Mouse (Mus musculus): ENCODE measurements at regions not wholly inside any gene's neighbourhood (a gene's known extent, or its start where the extent isn't known, plus 50 kb on each side); places are given as distances from the start of the nearest gene placed in this dataset.

GRCm38 (mm10) chr9:47119253-47119652 lies 120.7 kb downstream of the Gm4791 start:
- 79% methylated on average over 8 of the region's 8 CpGs for WGBS
- Histone ChIP-seq H3K9me3 (ENCODE audit: control insufficient read depth, low read length) (no peaks in the 10 kb centered on the region), H3K4me1 (replicated peaks; ENCODE audit: control insufficient read depth, insufficient read depth, low read length) (no peaks in the 10 kb centered on the region), H3K27me3 (ENCODE audit: control insufficient read depth, insufficient read depth, low read length) (no peaks in the 10 kb centered on the region), H3K36me3 (ENCODE audit: control insufficient read depth, insufficient read depth, low read length) (no peaks in the 10 kb centered on the region), H3K27ac (ENCODE audit: low read depth, low read length) (no peak overlapping the region), H3K4me3 (ENCODE audit: low read depth, low read length) (no peak overlapping the region), H3K9ac (ENCODE audit: low read depth, low read length) (no peak overlapping the region), H3K4me2 (replicated peaks; ENCODE audit: low read depth, low read length) (no peak overlapping the region)
- DNase-seq (ENCODE audit: low spot score) (no peak), ATAC-seq (ENCODE audit: low FRiP score) (no peak)

- H3K9me3 ChIP-seq (ENCODE audit: control insufficient read depth, low read length) = no peaks in the 10 kb centered on the region
- no peak for DNase-seq (ENCODE audit: low spot score)
- 90% methylated on average over 2 of the region's 2 CpGs for WGBS
- H3K4me2 ChIP-seq (replicated peaks; ENCODE audit: low read depth, low read length) = no peak overlapping the region
- H3K4me3 ChIP-seq (ENCODE audit: low read depth, low read length) = no peak overlapping the region
- H3K36me3 ChIP-seq (ENCODE audit: control insufficient read depth, insufficient read depth, low read length) = no peaks in the 10 kb centered on the region
- no peak for ATAC-seq (ENCODE audit: low FRiP score)
- no peaks in the 10 kb centered on the region for H3K27me3 ChIP-seq (ENCODE audit: control insufficient read depth, insufficient read depth, low read length)
- H3K9ac ChIP-seq (ENCODE audit: low read depth, low read length) = no peak overlapping the region
- H3K27ac ChIP-seq (ENCODE audit: low read depth, low read length) = no peak overlapping the region
- H3K4me1 ChIP-seq (replicated peaks; ENCODE audit: control insufficient read depth, insufficient read depth, low read length) = no peaks in the 10 kb centered on the region
These were observed 124.6 kb downstream of the Gm4791 start for GRCm38 (mm10) chr9:47123113-47123512.

GRCm38 (mm10) chr9:47125517-47125916 lies 127.0 kb downstream of the Gm4791 start:
- H3K27ac ChIP-seq (ENCODE audit: low read depth, low read length) = no peak overlapping the region
- H3K9ac ChIP-seq (ENCODE audit: low read depth, low read length) = no peak overlapping the region
- ATAC-seq (ENCODE audit: low FRiP score) = no peak
- H3K4me2 ChIP-seq (replicated peaks; ENCODE audit: low read depth, low read length) = no peak overlapping the region
- H3K4me1 ChIP-seq (replicated peaks; ENCODE audit: control insufficient read depth, insufficient read depth, low read length) = no peaks in the 10 kb centered on the region
- H3K27me3 ChIP-seq (ENCODE audit: control insufficient read depth, insufficient read depth, low read length) = no peaks in the 10 kb centered on the region
- no peak overlapping the region for H3K4me3 ChIP-seq (ENCODE audit: low read depth, low read length)
- H3K9me3 ChIP-seq (ENCODE audit: control insufficient read depth, low read length) = no peaks in the 10 kb centered on the region
- H3K36me3 ChIP-seq (ENCODE audit: control insufficient read depth, insufficient read depth, low read length) = no peaks in the 10 kb centered on the region
- DNase-seq (ENCODE audit: low spot score) = no peak
- WGBS = 88% methylated on average over 3 of the region's 3 CpGs

- H3K9ac ChIP-seq (ENCODE audit: low read depth, low read length) = no peak overlapping the region
- 77% methylated on average over 2 of the region's 2 CpGs for WGBS
- H3K27me3 ChIP-seq (ENCODE audit: control insufficient read depth, insufficient read depth, low read length) = no peaks in the 10 kb centered on the region
- no peak for ATAC-seq (ENCODE audit: low FRiP score)
- no peaks in the 10 kb centered on the region for H3K36me3 ChIP-seq (ENCODE audit: control insufficient read depth, insufficient read depth, low read length)
- H3K4me2 ChIP-seq (replicated peaks; ENCODE audit: low read depth, low read length) = no peak overlapping the region
- H3K27ac ChIP-seq (ENCODE audit: low read depth, low read length) = no peak overlapping the region
- H3K4me1 ChIP-seq (replicated peaks; ENCODE audit: control insufficient read depth, insufficient read depth, low read length) = no peaks in the 10 kb centered on the region
- no peaks in the 10 kb centered on the region for H3K9me3 ChIP-seq (ENCODE audit: control insufficient read depth, low read length)
- peak; percentile 26 for DNase-seq (ENCODE audit: low spot score)
- H3K4me3 ChIP-seq (ENCODE audit: low read depth, low read length) = no peak overlapping the region
These were observed 127.7 kb downstream of the Gm4791 start for GRCm38 (mm10) chr9:47126236-47126635.

GRCm38 (mm10) chr9:47127756-47128424 lies 129.3 kb downstream of the Gm4791 start:
- no peaks in the 10 kb centered on the region for H3K27me3 ChIP-seq (ENCODE audit: control insufficient read depth, insufficient read depth, low read length)
- no peak overlapping the region for H3K4me2 ChIP-seq (replicated peaks; ENCODE audit: low read depth, low read length)
- H3K27ac ChIP-seq (ENCODE audit: low read depth, low read length) = no peak overlapping the region
- no peak overlapping the region for H3K4me3 ChIP-seq (ENCODE audit: low read depth, low read length)
- ATAC-seq (ENCODE audit: low FRiP score) = no peak
- no peaks in the 10 kb centered on the region for H3K36me3 ChIP-seq (ENCODE audit: control insufficient read depth, insufficient read depth, low read length)
- no peaks in the 10 kb centered on the region for H3K4me1 ChIP-seq (replicated peaks; ENCODE audit: control insufficient read depth, insufficient read depth, low read length)
- WGBS = 94% methylated on average over 11 of the region's 11 CpGs
- no peaks in the 10 kb centered on the region for H3K9me3 ChIP-seq (ENCODE audit: control insufficient read depth, low read length)
- no peak overlapping the region for H3K9ac ChIP-seq (ENCODE audit: low read depth, low read length)
- no peak for DNase-seq (ENCODE audit: low spot score)

- Histone ChIP-seq H3K36me3 (ENCODE audit: control insufficient read depth, insufficient read depth, low read length) (no peaks in the 10 kb centered on the region), H3K27ac (ENCODE audit: low read depth, low read length) (no peak overlapping the region), H3K4me3 (ENCODE audit: low read depth, low read length) (no peak overlapping the region), H3K9ac (ENCODE audit: low read depth, low read length) (no peak overlapping the region), H3K9me3 (ENCODE audit: control insufficient read depth, low read length) (no peaks in the 10 kb centered on the region), H3K27me3 (ENCODE audit: control insufficient read depth, insufficient read depth, low read length) (no peaks in the 10 kb centered on the region), H3K4me2 (replicated peaks; ENCODE audit: low read depth, low read length) (no peak overlapping the region), H3K4me1 (replicated peaks; ENCODE audit: control insufficient read depth, insufficient read depth, low read length) (no peaks in the 10 kb centered on the region)
- ATAC-seq (ENCODE audit: low FRiP score) (no peak), DNase-seq (ENCODE audit: low spot score) (no peak)
These were observed 130.6 kb downstream of the Gm4791 start for GRCm38 (mm10) chr9:47129101-47129500.

GRCm38 (mm10) chr9:47133454-47133853 lies 134.9 kb downstream of the Gm4791 start:
- WGBS = 76% methylated on average over 5 of the region's 5 CpGs
- Histone ChIP-seq H3K27me3 (ENCODE audit: control insufficient read depth, insufficient read depth, low read length) (no peaks in the 10 kb centered on the region), H3K4me2 (replicated peaks; ENCODE audit: low read depth, low read length) (no peak overlapping the region), H3K4me3 (ENCODE audit: low read depth, low read length) (no peak overlapping the region), H3K9ac (ENCODE audit: low read depth, low read length) (no peak overlapping the region), H3K4me1 (replicated peaks; ENCODE audit: control insufficient read depth, insufficient read depth, low read length) (no peaks in the 10 kb centered on the region), H3K9me3 (ENCODE audit: control insufficient read depth, low read length) (no peaks in the 10 kb centered on the region), H3K36me3 (ENCODE audit: control insufficient read depth, insufficient read depth, low read length) (no peaks in the 10 kb centered on the region), H3K27ac (ENCODE audit: low read depth, low read length) (no peak overlapping the region)
- DNase-seq (ENCODE audit: low spot score) (no peak), ATAC-seq (ENCODE audit: low FRiP score) (no peak)

GRCm38 (mm10) chr9:47133873-47134272 lies 135.3 kb downstream of the Gm4791 start:
- Histone ChIP-seq H3K4me2 (replicated peaks; ENCODE audit: low read depth, low read length) (no peak overlapping the region), H3K36me3 (ENCODE audit: control insufficient read depth, insufficient read depth, low read length) (no peaks in the 10 kb centered on the region), H3K9ac (ENCODE audit: low read depth, low read length) (no peak overlapping the region), H3K4me3 (ENCODE audit: low read depth, low read length) (no peak overlapping the region), H3K9me3 (ENCODE audit: control insufficient read depth, low read length) (no peaks in the 10 kb centered on the region), H3K27ac (ENCODE audit: low read depth, low read length) (no peak overlapping the region), H3K27me3 (ENCODE audit: control insufficient read depth, insufficient read depth, low read length) (no peaks in the 10 kb centered on the region), H3K4me1 (replicated peaks; ENCODE audit: control insufficient read depth, insufficient read depth, low read length) (no peaks in the 10 kb centered on the region)
- DNase-seq (ENCODE audit: low spot score) (no peak), ATAC-seq (ENCODE audit: low FRiP score) (no peak)
- WGBS = 69% methylated on average over 8 of the region's 8 CpGs

GRCm38 (mm10) chr9:47134479-47134878 lies 135.9 kb downstream of the Gm4791 start:
- H3K9ac ChIP-seq (ENCODE audit: low read depth, low read length) = no peak overlapping the region
- no peaks in the 10 kb centered on the region for H3K36me3 ChIP-seq (ENCODE audit: control insufficient read depth, insufficient read depth, low read length)
- H3K4me3 ChIP-seq (ENCODE audit: low read depth, low read length) = no peak overlapping the region
- ATAC-seq (ENCODE audit: low FRiP score) = no peak
- WGBS = 79% methylated on average over 4 of the region's 4 CpGs
- DNase-seq (ENCODE audit: low spot score) = no peak
- no peaks in the 10 kb centered on the region for H3K27me3 ChIP-seq (ENCODE audit: control insufficient read depth, insufficient read depth, low read length)
- H3K4me1 ChIP-seq (replicated peaks; ENCODE audit: control insufficient read depth, insufficient read depth, low read length) = no peaks in the 10 kb centered on the region
- H3K4me2 ChIP-seq (replicated peaks; ENCODE audit: low read depth, low read length) = no peak overlapping the region
- H3K27ac ChIP-seq (ENCODE audit: low read depth, low read length) = no peak overlapping the region
- H3K9me3 ChIP-seq (ENCODE audit: control insufficient read depth, low read length) = no peaks in the 10 kb centered on the region

Measured in hindbrain, embryonic 11.5 days (tissue).